Mouse (Mus musculus) left cerebral cortex, postnatal 4 days (tissue): ENCODE results near the gene Ablim1. TPM values are rescaled to one million over a fixed set of nuclear protein-coding genes. Genes with fewer than 3 reads are reported as not detected.

ENCODE experiments used
- DNase-seq: peaks from one replicate; pipeline ENCODE4 v3.0.0-alpha.2; 2022
- intact Hi-C: fragments of 180-260 bp; cut with DNase I; formaldehyde crosslinking; loops from one replicate; pipeline ENCODE4 v1.15.1; 2025
- total RNA-seq, 2 experiments: library from RNA; stranded (reverse); gene quantifications; 2 replicates each; pipeline ENCODE4 v1.2.3; 2021

Ablim1 gene
- total RNA-seq, 2 experiments from 2014 or later, result 204 to 208 TPM

DNA sequence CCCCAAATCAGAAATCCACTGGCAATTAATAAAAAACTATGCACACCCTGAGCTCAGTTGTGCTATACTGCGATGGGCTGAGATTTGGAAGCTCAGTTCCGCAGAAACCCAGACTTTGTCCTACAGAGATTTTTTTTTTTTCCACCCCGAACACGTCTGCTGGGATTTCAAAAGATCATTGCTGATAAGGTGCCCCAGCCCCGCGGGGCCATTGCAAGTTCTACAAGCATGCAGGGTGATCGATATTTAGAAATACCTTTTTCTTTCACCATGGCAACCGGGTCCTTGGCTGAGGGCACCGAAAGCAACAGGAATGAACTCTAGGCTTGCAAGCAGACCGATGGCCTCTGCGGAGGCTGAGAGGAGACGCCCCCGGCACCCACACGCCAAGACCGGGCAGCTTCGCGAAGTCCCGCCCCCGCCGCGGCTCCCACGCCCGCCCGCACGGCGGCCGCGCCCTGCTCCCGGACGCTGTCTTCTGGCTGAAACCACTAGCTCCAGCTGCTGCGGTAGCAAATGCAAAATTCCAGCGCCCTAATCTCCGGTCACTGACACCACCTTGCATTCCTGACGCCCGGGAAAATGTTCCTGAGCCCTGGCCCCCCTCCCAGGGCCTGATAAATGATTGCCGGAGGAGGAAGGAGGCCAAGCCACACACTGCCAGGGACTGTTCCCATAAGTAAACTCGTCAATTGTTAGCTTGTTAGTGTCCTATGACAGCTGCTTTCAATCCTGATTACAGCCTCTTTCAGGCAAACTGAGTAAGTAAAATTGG lies 117.5 kb downstream of the Ablim1 start:
- intact Hi-C loops, result loop anchor here (10.0 kb wide), 1 partner anchor 118 kb away; the partner anchor contains the start of gene Ablim1
- DNase-seq, result peak; percentile 38

- DNase-seq, result no peak
- intact Hi-C loops, result loop anchor here (10.0 kb wide), 1 partner anchor 118 kb away; the partner anchor contains the start of gene Ablim1
Observed at GRCm38 (mm10) chr19:57196616-57197015, 118.1 kb downstream of the Ablim1 start.

DNA sequence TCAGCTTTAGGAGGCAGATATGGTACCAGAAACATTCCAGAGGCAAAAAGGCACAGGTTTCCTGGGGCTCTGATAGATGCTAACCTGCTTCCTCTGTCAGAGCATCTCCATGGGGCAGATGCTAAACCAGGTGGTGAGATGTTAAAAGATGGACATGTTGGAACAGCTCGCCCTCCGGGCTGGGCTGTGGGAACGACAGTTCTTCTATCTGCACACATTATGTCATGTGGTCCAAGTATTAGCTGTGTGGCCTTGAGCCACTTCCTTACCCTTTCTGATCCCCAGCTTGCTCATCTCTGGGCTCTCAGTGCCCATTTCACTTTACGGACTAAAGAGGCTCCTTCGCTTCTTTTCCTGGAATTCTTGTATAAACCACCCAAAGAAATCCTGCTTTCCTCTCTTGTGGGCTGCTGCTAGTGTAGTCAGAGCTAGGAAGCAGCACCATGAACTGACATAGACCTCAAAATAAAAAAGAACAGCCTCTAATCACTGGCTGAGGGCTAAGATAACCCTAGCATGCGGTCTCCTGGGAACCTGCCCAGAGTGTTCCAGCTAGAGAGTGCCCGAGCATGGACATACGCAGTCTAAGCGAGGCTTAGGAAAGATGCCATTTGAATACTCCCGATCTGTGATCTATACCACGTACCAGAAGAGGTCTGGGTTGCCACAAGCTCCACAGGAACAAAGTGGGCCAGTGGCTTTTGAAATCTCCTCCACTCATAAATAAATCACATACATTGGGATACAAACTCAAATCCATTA lies 119.4 kb downstream of the Ablim1 start:
- intact Hi-C loops, result loop anchor here (10.0 kb wide), 1 partner anchor 119 kb away; the partner anchor contains the start of gene Ablim1

DNA sequence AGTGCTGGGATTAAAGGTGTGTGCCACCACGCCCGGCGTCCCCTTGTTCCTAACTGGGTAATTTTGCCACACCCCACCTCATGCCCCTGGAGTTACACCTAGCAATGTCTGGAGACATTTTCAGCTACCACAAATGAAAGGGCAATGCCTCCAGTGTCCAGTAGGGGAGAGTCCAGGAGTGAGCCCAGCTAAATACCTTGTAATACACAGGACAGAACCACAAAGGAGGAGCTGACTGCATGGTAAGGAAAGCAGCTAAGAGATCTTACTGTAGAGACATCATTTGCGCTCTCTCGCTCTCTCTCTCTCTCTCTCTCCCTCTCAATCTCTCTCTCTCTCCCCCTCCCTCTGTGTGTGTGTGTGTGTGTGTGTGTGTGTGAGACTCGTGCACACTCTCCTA lies 120.8 kb downstream of the Ablim1 start:
- intact Hi-C loops, result loop anchor here (10.0 kb wide), 1 partner anchor 121 kb away; the partner anchor contains the start of gene Ablim1
- no peak for DNase-seq

More for the DNA sequence above, 119.4 kb downstream of the Ablim1 start:
- no peak for DNase-seq

DNA sequence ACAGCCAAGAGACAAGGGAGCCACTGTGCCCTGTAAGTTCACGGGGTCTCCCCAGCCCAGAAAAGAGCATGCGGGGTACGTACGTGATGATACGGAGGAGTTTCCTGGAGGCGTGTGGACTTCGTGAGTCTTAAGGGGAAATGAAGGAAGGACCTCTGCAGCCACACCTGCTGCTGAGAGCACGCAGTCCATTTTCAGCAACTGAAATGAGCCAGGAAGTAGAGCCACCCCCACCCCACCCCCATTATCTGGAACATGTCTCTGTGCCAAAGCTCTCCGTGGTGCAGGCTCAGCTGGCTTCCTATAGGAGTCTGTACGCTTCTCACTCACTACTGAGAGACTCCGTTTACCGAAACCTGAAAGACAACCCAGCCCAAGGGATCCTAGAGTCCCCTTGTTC lies 121.3 kb downstream of the Ablim1 start:
- no peak for DNase-seq
- intact Hi-C loops, result loop anchor here (10.0 kb wide), 1 partner anchor 121 kb away; the partner anchor contains the start of gene Ablim1

- DNase-seq, result no peak
- intact Hi-C loops, result loop anchor here (10.0 kb wide), 1 partner anchor 124 kb away; the partner anchor contains the start of gene Ablim1
Observed at GRCm38 (mm10) chr19:57191109-57191508, 123.6 kb downstream of the Ablim1 start.

GRCm38 (mm10) chr19:57189427-57189826 lies 125.3 kb downstream of the Ablim1 start:
- intact Hi-C loops, result no loop called here

GRCm38 (mm10) chr19:57188553-57188952 lies 126.2 kb downstream of the Ablim1 start:
- DNase-seq, result no peak
- intact Hi-C loops, result no loop called here

More at GRCm38 (mm10) chr19:57189427-57189826, 125.3 kb downstream of the Ablim1 start:
- no peak for DNase-seq

DNA sequence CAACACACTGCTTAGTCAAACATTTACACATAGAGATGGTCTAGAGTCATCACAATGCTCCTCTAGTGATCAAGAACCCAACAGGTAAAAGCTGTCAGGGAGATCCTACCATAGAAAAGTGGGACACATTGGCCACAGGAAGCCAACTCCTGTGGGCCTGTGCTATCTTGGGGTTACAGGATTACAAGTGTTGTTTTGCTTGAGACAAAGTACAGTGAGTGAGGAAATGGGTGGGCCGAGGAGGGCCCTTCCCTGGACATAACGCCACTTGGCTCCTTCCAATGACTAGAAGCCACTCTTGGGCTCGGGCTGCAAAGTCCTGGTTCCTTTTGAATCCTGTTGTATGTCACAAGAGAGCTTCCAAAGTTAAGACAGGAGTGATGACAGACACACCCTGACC lies 129.7 kb downstream of the Ablim1 start:
- no peak for DNase-seq
- intact Hi-C loops, result no loop called here

DNA sequence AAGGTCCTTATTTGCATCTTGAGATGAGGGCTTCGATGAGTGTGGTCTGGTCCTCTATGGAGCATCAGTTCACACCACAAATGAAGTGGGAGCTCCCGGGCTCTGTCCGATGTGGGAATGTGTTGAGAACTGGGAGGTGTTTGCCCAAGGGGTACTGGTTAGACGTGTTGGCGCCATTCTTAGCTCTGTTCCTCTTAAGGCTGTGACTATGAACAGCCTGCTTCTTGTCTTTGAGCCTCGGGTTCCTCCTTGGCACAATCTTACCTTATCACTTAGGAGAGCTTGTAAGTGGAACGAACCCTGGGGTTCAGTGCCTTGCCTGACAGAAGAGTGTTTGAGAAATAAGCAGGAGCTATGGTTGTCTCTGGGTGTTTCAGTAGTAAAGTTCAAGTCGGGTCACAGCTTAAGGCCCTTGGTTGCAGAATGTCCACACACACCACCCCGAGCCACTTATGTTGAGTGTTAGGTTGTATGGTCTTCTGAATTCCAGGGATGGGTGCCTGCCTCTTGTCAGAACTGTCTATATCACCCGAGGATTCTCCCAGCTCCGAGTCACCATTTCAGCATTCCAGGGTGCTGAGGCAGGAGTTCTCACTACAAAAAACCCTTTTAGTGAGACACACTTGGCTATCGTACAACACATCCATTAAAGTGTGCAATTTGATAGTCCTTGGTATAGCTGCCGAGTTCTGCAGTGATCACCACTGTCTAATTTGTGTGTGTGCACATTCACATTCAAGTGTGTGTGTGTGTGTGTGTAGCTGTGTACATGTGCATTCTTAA lies 131.6 kb downstream of the Ablim1 start:
- no peak for DNase-seq
- intact Hi-C loops, result no loop called here

DNA sequence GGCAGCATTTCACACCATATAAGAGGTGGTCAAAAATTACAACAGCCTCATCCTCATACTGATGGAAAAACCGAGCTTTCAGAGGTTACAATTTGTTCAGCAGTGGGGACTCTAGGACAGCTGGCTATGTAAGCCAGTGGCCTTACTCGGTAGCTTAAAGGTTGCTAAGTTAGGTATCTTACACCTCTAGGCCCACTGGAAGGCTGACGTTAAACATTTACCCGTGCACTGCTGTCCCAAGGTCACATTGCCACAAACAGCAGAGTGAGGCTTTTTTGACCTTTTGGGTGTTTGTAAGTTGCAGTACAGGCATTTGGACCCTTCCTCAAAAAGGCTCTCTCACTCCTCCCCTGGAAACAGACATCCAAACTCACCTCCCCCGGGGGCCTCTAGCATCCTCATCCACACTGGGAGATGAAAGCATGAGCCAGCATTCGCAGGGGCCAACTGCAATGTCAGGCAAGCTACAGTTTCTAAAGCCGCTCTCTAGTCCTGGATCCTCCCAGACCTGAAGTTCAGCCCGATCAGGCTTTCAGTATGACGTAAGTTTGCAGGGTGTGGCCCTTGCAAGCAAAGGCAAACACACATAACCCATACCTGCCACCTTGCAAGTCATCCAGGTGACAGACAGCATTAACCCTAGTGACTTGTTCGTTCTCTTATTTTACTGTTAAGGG lies 132.7 kb downstream of the Ablim1 start:
- DNase-seq, result no peak
- intact Hi-C loops, result no loop called here

DNA sequence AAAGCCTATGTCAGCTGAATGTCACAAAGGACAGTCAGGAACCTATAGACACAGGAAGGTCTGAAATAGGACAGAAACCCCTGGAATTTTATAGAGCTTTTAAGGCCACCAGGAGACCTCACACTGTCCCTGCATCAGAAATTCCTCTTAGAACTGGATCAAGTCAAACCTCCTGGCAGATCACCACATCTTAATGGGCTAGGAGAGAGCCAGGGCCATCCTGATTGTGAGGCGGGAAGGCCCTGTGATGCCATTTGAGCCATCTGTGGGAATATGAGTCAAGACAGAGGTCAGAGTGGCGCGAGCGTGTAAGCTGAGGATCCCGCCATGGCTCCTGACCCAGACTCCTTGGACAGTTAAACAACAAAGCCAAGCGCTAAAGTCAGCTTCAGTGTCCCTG lies 133.4 kb downstream of the Ablim1 start:
- no peak for DNase-seq
- intact Hi-C loops, result no loop called here

DNA sequence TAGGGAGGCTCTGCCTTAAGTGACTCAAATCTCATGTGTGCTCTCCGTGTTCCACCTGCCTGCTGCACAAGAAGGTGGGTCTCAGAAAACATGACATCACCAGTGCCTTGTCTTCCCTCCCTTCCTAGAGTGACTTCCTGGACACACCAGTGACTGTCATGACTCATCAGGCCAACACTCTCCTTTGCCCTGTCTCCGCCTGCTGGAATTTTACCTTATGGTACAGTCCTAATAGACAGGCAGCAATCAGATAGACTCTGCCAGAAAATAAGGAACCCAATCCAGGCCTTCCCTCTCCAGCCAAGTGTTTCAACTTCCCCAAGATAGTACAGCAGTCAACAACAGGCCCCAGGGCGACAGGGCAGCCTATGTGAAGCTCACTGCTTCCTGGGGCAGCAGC lies 133.8 kb downstream of the Ablim1 start:
- intact Hi-C loops, result no loop called here
- no peak for DNase-seq

- intact Hi-C loops, result no loop called here
- no peak for DNase-seq
Observed at GRCm38 (mm10) chr19:57180333-57180732, 134.4 kb downstream of the Ablim1 start.

- intact Hi-C loops, result no loop called here
- DNase-seq, result no peak
Observed at GRCm38 (mm10) chr19:57179269-57179668, 135.4 kb downstream of the Ablim1 start.

GRCm38 (mm10) chr19:57177334-57177733 lies 137.4 kb downstream of the Ablim1 start:
- intact Hi-C loops, result no loop called here
- DNase-seq, result no peak

GRCm38 (mm10) chr19:57175077-57175476 lies 139.6 kb downstream of the Ablim1 start:
- DNase-seq, result no peak
- intact Hi-C loops, result no loop called here

DNA sequence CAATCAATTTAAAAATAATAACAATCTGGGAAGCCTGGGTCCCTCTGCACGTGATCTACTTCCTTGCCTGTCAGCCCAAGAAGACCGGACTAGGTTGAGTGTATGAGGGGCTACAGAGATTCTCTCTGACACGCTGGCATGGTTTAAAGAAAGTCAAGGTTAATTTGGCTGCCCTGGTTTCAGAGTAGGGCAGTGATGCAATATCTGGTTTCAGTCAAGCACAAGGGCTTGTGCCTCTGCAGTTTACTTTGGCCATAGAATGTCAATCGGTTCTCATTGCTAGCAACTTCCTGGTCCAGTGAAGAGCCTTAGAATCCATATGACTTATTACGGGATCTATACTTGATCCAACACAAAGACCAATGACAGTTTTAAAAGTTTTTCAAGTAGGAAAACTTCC lies 140.2 kb downstream of the Ablim1 start:
- DNase-seq, result no peak
- intact Hi-C loops, result no loop called here

DNA sequence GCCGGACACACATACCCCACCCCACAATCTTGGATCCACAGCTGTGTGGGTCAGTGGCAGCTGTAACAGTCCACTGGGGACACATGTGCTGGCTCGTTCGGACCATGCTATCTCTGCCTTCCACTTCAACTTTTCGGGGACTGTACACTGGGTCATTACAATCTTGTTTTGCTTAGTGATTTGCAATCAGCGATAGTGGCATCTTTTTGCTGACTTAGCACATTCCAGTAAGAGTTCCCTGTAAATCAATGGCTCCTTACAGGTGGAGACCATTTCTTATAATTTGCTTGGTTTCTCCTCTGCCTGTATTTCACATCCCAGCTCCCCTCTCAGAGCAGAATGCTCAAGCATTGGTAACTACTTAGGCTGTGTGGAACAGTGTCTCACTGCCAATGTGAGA lies 140.7 kb downstream of the Ablim1 start:
- intact Hi-C loops, result no loop called here
- no peak for DNase-seq

DNA sequence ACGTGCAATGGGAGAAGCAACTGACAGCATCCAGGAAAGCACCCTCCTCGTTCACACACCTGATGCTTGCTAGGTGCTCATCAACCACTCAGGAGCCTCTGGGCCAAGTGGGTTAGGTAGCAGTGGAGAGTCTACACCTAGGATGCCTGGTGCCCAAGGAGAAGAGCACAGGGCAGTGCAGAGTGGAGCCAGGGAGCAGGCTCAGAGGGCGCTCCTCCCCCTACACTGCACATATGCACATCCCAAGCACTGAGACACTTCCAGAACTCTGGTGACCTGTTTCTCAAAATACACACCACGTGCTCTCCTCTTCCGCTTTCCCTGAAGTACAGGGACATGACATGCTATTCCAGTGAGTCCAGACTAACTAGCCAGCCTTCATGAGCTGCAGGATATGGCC lies 142.4 kb downstream of the Ablim1 start:
- intact Hi-C loops, result no loop called here
- DNase-seq, result no peak
